Mouse (Mus musculus) thymus, postnatal 25 days (tissue): Measurements from ENCODE around the gene Gpr137b.
A peak's percentile ranks its signal among the peaks of the same experiment; 100 is the strongest.
"Not testable (repeated sequence)": the region's sequence is repeated elsewhere in the genome, so short reads cannot be mapped to it uniquely, and the experiment has no call there.

Experiments used
- DNase-seq: peaks from one replicate; pipeline ENCODE4 v3.0.0; 2022

The Gpr137b gene

DNA sequence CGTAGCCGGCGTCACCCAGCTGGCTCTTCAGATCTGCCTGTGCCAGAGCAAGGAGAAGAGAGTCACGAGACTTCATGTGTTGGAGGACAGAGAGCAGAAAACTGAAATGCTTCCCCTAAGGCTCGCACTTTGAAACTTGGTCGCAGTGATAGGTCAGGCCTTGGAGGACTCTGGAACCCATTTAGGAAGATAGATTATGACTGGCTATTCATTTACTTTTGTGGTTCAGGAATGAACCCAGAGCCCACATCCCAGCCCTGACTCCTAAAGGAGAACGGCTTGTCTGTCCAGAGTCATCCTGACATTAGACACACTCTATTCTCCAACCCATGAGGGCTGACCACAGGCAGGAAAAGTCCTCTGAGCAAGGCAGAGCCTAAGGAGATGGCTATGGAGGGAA, 30.3 kb downstream of the Gpr137b start:
- not testable (repeated sequence) for DNase-seq

DNA sequence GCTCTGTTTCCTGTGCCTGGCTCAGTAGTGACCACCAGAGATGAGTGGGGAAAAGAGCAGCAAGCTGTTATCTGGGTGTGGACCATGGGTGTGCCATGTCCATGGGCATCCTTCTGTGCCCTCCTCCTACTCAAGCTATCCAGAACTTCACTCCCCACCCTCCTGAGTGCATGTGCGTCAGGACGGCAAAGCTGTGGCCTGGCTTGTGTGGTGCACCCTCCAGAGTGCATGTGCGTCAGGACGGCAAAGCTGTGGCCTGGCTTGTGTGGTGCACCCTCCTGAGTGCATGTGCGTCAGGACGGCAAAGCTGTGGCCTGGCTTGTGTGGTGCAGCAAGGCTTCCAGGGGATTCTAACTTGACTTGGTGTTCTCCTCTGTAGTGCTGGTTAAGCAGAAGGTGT, 31.6 kb downstream of the Gpr137b start:
- not testable (repeated sequence) for DNase-seq

DNA sequence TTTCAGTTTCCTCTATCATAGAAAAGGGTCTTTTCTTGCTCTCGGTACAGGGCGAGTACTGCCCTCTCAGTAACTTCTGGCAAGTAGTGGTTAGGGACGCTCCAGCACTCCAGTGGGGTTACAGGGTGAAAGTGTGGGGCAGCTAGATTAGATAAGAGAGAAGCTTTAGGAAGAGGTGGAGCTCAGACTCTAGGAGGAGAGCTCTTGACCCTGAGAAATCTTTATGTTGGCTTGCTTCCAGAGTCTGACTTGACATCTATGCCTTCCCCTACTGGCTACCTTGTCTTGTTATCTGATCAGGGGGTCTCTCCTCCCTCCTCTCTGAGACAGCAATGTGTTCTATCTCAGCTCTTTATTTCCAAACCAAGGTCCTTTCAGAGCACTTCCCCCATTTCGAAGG, 33.8 kb downstream of the Gpr137b start:
- not testable (repeated sequence) for DNase-seq

DNA sequence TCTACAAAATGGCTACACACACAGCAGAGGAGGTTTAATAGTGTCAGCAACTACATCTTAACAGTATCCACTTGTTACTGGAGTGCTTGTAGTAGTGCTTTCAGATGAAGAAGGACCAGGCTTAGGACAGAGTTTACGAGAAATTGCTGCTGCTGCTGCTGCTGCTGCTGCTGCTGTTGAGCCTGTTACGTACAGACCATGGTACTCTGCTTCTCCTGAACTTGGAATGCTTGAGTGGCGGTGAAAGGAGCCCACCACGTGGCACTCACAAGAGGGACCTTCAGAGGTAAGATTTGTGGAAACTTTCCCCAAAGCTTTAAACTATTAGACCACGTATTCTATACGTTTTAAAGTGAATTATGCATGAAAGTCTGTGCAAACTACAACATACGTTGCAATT, 35.2 kb downstream of the Gpr137b start:
- not testable (repeated sequence) for DNase-seq

DNA sequence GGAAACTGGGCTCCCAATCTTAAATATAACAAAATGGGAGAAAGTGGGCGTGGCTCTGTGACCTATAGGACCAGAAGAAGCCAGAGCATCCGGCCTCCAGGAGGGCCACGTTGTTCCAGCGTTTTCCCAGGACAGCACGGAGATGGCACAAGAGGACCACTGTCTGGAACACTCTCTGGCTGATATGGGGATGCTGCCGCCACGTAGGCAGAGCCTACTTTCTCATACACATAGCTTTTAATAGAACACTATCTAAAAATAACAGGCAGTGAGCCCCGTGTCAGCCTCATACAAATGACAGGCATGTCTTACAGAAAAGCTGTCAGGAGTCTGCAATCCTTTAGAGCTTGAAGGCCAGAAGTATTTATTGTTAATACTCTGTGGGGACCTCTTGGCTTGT, 35.7 kb downstream of the Gpr137b start:
- DNase-seq, result not testable (repeated sequence)

DNA sequence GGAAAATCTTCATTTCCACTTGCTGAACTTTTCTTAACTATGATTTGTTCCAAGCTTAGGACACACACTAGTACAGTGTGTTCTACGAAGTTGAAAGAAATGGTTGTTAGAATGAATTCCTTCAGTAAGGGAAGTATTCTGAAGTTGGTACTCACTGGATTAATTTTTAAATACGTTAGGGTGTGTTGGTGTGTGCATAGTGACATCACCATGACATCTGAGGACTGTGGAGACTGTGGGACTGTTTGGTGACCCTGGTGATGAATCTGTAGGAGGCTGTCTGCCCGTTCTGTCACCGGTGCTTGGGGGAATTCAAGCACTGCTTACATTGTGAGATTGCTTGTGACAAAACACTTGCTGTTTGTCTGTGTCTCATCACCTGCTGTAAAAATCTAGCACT, 41.7 kb downstream of the Gpr137b start:
- DNase-seq, result not testable (repeated sequence)

DNA sequence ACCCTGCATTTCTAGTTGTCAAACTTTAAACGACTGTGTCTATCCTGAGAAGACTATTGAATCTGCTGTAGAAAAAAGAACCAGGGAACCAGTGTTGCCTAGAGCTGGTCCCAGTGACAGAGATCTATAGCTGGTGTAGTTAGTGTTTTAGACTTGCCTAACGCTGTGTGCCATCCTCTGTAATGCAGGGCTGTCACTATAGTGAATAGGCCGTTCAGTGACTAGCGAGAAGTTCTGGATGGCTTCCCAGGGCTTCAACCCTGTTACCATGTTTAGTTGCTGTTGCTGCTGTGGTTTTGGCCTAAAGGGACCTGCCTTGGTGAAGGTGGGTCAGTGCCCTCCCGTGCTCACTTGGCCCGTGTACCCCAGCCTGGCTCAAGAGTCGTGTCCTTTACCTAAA, 43.1 kb downstream of the Gpr137b start:
- not testable (repeated sequence) for DNase-seq

DNA sequence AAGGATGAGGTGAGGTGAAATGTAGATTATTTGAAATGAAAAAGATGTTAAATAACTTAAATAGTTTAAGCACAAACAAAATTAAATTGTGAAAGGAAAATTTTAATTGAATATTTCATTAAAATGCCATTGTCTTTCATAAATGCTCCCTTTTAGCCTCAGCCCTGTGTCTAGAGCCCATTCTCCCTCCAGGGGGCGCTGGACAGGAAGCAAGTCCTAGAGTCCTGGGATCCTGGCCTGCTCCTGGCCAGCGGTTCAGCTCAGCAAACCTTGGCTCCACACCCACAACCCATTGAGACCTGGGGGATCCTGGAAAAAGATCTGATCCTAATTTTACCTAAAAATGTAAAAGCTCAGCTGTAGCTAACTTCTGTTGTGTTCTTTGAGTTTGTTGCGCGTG, 44.5 kb downstream of the Gpr137b start:
- DNase-seq, result peak; percentile 53

DNA sequence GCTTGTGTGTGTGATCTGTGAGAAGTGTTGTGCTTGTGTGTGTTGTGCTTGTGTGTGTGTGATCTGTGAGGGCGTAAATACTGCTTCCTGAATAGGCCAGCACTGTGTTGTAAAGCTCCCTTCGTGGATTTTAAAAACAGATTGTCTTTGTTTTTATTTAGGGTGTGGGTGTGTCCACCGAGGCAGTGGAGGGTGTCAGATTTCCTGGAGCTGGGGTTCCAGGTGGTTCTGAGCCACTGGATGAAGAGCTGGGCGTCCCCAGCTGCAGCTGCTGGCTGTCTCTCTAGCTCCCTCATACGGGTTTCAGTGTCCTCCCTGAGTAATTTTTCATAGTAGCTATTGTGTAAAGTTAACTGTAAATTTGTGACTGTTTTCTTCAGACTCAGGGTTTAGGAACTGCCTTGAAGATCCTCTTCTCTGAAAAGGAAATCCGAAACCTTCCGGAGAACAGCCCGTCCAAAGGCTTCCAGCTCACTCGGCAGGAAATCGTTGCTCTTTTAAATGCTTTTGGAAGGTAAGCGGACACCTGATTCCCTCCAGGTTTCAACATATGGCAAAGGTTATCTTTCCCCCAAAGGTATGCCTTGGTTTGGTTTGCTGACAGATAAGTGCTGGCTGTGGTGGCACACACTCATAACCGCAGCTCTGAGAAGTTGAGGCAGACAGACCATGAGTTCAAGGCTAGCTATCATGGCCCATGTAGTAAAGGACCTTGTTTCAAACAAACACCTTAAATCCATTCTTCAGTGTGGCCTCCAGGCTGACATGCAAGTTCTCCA, 46.0 kb downstream of the Gpr137b start:
- DNase-seq, result not testable (repeated sequence)

DNA sequence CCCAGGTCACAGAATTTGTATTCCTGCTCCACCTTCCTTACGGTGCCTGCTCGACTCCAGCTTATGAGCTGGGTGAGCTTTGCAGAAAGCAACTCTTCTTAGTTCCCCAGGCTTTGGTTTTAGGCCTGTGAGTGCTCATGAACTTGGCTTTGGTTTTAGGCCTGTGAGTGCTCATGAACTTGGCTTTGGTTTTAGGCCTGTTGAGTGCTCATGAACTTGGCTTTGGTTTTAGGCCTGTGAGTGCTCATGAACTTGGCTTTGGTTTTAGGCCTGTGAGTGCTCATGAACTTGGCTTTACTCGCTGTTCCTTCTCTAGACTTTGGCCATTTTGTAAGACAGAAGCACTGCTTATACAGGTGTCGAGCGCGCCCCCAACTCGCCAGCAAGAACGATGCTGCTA, 56.5 kb downstream of the Gpr137b start:
- not testable (repeated sequence) for DNase-seq

DNA sequence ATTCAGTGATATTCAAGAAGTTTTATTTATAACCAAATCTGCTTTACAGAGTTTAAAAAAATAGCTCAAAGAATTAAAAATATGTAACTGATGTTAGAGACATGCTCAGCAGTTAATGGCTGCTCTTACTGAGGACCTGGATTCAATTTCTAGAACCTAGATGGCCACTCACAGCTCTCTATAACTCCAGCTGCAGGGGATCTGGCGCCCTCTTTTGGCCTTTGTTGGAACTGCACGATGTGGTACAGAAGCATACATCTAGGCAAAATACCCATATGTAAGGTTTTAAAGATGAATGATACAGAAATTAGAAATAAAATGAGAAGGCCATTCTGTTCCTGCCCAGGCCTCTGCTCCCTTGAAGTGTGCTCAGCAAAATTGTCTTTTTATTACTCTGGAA, 64.9 kb downstream of the Gpr137b start:
- DNase-seq, result peak; percentile 72
